Mouse (Mus musculus) heart, embryonic 12.5 days (tissue): Measurements from ENCODE around the gene Zfp574. TPM values are rescaled to one million over a fixed set of nuclear protein-coding genes. Genes with fewer than 3 reads are reported as not detected.

Experiments
- ATAC-seq: fragments of 200-750 bp; cut with Nextera tagmentation; 2 replicates; pipeline ENCODE4 v1.8.0; 2017; ENCODE audit warnings: moderate TSS enrichment, moderate library complexity; ENCODE audit not compliant: insufficient number of reproducible peaks, low FRiP score
- H3K27ac ChIP-seq: fragments of 300-500 bp; sonication (generic); 2 replicates; pipeline ENCODE4 v1.5.1; 2016; ENCODE audit warnings: mild to moderate bottlenecking, moderate library complexity; ENCODE audit not compliant: poor library complexity, severe bottlenecking
- H3K27me3 ChIP-seq: fragments of 300-500 bp; sonication (generic); replicated peaks from 2 replicates; pipeline ENCODE4 v1.6.1; 2016; ENCODE audit warnings: mild to moderate bottlenecking, moderate library complexity
- H3K36me3 ChIP-seq: fragments of 300-500 bp; sonication (generic); 2 replicates; pipeline ENCODE4 v1.6.1; 2016; ENCODE audit warnings: mild to moderate bottlenecking, moderate library complexity
- H3K4me1 ChIP-seq: fragments of 300-500 bp; sonication (generic); replicated peaks from 2 replicates; pipeline ENCODE4 v1.6.1; 2016; ENCODE audit warnings: mild to moderate bottlenecking
- H3K4me2 ChIP-seq: fragments of 300-500 bp; sonication (generic); 2 replicates; pipeline ENCODE4 v1.6.1; 2016; ENCODE audit warnings: mild to moderate bottlenecking, moderate library complexity
- H3K4me3 ChIP-seq: fragments of 300-500 bp; sonication (generic); 2 replicates; pipeline ENCODE4 v1.5.1; 2016; ENCODE audit warnings: mild to moderate bottlenecking
- H3K9ac ChIP-seq: fragments of 300-500 bp; sonication (generic); 2 replicates; pipeline ENCODE4 v1.6.1; 2016; ENCODE audit warnings: mild to moderate bottlenecking, moderate library complexity
- H3K9me3 ChIP-seq: fragments of 300-500 bp; sonication (generic); replicated peaks from 2 replicates; pipeline ENCODE4 v1.6.1; 2016; ENCODE audit warnings: mild to moderate bottlenecking, moderate library complexity
- WGBS: fragments of 180-500 bp; shearing (Covaris S2); methylation state at CpG from one replicate; pipeline ENCODE4 v1.1.7; 2016; 5-methylcytosine and 5-hydroxymethylcytosine counted together
- polyA plus RNA-seq: library from polyadenylated mRNA; unstranded; fragments of >200 nt; fragmentation: Nextera tagmentation; extraction: Ambion mirVana; gene quantifications from 2 replicates; pipeline ENCODE4 v1.2.1, GENCODE M21; 2016

The Zfp574 gene
- polyA plus RNA-seq, 1 experiment from 2014 or later, result 24.5 TPM

DNA sequence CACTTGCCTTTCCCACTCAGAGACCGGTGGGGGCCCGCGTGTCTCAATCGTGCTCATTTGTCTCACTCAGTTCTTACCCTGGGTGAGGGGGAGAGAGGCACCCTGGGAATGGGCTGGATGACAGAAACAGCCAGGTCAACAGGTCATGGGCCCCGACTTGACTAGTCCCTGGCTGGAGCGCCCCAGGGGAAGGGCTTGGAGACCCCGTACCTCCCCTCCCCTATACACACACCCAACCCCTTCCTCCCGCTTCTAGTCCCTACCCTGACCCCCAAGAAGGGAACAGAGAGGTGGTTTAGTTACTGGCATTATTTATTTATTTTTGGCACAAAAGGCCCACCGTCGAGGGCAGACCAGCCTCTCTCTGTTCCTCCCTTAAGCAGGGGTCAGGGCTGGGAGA lies 16.2 kb downstream of the Zfp574 start:
- no peak overlapping the region for H3K4me2 ChIP-seq
- no peak for ATAC-seq
- 21% methylated on average over 10 of the region's 10 CpGs for WGBS

DNA sequence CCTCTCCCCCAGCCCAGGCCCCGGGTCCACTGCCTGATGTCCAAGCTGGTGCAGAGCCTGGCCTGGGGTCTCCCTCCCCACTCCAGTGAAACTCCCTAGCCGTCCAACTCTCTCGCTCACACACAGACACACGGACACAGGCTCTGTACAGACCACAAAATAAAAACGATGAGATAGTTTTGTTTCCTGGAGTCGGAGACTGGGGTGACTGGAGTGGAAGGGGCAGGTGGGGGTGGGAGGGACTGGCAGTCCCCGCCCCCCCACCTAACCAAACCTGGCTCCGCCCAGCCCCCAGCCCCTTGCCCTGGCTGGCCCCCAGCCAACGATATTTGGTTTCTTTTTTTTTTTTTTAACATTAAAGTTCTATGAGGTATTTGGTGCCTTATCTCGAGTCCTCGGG lies 16.6 kb downstream of the Zfp574 start:
- Histone ChIP-seq H3K4me3 (no peak overlapping the region), H3K36me3 (peaks cover 16% of the 10 kb centered on the region), H3K9me3 (no peaks in the 10 kb centered on the region), H3K9ac (peak overlapping the region; percentile 31; the same call in 1 of the 2 replicates), H3K27me3 (peaks cover 17% of the 10 kb centered on the region), H3K4me1 (peaks cover 28% of the 10 kb centered on the region), H3K27ac (no peak overlapping the region), H3K4me2 (no peak overlapping the region)
- WGBS, result 33% methylated on average over 11 of the region's 11 CpGs
- ATAC-seq, result no peak

More for the DNA sequence above, 16.2 kb downstream of the Zfp574 start:
- H3K27ac ChIP-seq, result no peak overlapping the region
- no peak overlapping the region for H3K9ac ChIP-seq
- H3K4me3 ChIP-seq, result no peak overlapping the region
- H3K27me3 ChIP-seq, result peaks cover 17% of the 10 kb centered on the region
- peaks cover 21% of the 10 kb centered on the region for H3K36me3 ChIP-seq
- H3K4me1 ChIP-seq, result peaks cover 28% of the 10 kb centered on the region
- no peaks in the 10 kb centered on the region for H3K9me3 ChIP-seq

DNA sequence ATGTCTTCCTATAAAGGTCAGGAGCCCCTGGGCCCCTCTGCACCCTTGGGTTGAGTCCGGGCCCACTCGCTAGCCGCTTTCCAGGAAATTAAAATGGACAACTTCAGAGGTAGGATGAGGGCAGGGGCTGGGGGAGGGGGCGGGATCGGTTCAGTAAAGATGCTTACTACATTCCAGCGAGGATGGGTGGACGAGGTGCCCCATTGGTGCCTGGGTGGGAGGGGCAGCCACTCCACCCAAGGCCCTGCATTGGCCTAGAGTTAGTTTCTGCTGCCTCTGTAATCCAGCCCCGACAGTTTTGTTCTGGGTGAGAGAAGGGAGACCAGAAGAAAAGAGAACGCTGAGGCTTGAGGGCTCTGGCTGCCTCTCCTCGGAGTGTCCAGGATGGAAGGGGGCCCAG lies 17.5 kb downstream of the Zfp574 start:
- no peak overlapping the region for H3K4me2 ChIP-seq
- peaks cover 21% of the 10 kb centered on the region for H3K27me3 ChIP-seq
- peaks cover 7% of the 10 kb centered on the region for H3K36me3 ChIP-seq
- ATAC-seq, result no peak
- 38% methylated on average over 10 of the region's 10 CpGs for WGBS
- no peak overlapping the region for H3K4me3 ChIP-seq
- no peak overlapping the region for H3K9ac ChIP-seq
- H3K27ac ChIP-seq, result no peak overlapping the region
- H3K4me1 ChIP-seq, result peaks cover 24% of the 10 kb centered on the region
- H3K9me3 ChIP-seq, result no peaks in the 10 kb centered on the region

DNA sequence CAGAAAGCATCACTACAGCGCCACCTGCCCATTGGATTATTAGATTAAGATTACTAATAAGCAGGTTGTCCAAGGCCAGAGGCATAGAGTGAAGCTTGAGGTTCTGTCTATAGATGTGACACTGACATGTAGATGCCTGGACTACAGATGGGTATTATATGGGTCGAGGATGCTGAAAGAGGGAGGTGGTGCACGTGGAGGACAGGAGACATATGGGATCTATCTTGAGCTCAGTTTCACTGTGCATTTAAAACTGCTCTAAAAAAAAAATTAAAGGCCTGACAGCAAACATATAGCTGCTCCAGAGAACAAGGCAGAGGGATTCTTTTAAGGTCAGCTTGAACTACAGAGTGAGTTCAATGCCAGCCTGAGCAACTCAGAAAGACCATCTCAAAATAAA lies 25.8 kb downstream of the Zfp574 start:
- no peak overlapping the region for H3K4me2 ChIP-seq
- H3K27me3 ChIP-seq, result peaks cover 45% of the 10 kb centered on the region
- no peak overlapping the region for H3K4me3 ChIP-seq
- H3K36me3 ChIP-seq, result no peaks in the 10 kb centered on the region
- H3K9me3 ChIP-seq, result no peaks in the 10 kb centered on the region
- no peak overlapping the region for H3K9ac ChIP-seq
- no peak overlapping the region for H3K27ac ChIP-seq
- ATAC-seq, result no peak
- peaks cover 3% of the 10 kb centered on the region for H3K4me1 ChIP-seq
- 65% methylated on average over 3 of the region's 3 CpGs for WGBS

DNA sequence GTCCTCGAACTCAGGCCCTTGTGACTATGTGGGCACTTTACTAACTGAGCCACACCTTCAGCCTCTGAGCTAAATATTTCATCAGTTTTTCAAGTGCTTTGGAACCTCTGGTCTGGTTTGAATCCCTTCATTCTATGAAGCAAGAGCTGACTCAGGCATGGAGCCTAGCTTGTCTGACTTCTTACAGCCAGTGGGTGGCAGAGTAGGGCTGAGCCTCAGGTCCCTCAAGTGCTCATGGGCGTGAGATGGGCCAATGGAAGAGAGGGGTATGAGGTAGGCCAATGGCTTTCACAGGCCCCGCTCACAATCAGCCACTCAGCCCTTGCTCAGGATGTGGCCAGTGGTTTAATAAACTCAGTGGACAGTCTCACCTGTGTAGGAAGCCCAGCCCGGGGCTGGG lies 27.2 kb downstream of the Zfp574 start:
- WGBS, result 44% methylated on average over 4 of the region's 4 CpGs
- no peaks in the 10 kb centered on the region for H3K9me3 ChIP-seq

DNA sequence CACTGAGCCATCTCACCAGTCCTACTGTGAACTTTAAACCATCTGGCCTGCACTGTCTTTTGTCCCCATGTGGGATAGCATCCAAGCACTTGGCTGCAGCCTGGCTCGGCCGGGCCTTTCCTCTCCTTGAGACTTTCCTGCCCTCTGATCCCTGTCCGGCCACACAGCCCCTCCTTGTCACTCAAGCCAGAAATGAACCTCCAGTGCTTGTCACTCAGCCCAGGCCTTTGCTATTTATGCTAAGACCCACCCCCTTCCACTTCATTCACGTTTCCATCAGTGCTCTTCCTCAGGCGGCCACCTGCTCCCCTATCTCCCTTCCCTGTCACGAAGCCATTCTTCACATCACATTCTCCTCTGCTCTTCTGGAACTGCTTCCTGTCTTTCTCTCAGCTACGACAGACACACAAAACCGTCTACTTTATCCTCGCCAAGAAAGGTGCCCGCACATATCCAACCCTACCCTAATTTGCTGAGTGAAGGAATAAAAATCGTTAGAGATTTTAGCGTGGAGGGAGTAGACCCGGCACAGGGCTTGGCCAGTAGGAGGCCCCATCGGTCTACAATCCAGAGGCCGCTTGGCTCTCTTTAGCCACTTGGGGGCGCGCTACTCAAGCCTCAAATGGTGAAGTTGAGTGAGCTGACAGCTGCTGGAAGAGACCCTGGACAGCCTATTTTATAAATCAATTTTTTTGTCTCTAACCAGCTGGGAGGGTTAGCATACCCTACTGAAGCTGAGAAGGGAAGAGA lies 33.2 kb downstream of the Zfp574 start:
- Histone ChIP-seq H3K4me3 (no peak overlapping the region), H3K9ac (no peak overlapping the region), H3K4me2 (0 out of 2 replicates have a peak overlapping the region, but pooled peaks have one; percentile 23), H3K27me3 (no peaks in the 10 kb centered on the region), H3K9me3 (no peaks in the 10 kb centered on the region), H3K27ac (no peak overlapping the region), H3K36me3 (no peaks in the 10 kb centered on the region), H3K4me1 (peaks cover 24% of the 10 kb centered on the region)
- 13% methylated on average over 17 of the region's 17 CpGs for WGBS
- ATAC-seq, result no peak

More for the DNA sequence above, 27.2 kb downstream of the Zfp574 start:
- Histone ChIP-seq H3K36me3 (no peaks in the 10 kb centered on the region), H3K4me2 (no peak overlapping the region), H3K27me3 (peaks cover 38% of the 10 kb centered on the region), H3K9ac (no peak overlapping the region), H3K4me1 (no peaks in the 10 kb centered on the region), H3K4me3 (no peak overlapping the region), H3K27ac (no peak overlapping the region)
- no peak; the same call in 1 of the 2 replicates for ATAC-seq

DNA sequence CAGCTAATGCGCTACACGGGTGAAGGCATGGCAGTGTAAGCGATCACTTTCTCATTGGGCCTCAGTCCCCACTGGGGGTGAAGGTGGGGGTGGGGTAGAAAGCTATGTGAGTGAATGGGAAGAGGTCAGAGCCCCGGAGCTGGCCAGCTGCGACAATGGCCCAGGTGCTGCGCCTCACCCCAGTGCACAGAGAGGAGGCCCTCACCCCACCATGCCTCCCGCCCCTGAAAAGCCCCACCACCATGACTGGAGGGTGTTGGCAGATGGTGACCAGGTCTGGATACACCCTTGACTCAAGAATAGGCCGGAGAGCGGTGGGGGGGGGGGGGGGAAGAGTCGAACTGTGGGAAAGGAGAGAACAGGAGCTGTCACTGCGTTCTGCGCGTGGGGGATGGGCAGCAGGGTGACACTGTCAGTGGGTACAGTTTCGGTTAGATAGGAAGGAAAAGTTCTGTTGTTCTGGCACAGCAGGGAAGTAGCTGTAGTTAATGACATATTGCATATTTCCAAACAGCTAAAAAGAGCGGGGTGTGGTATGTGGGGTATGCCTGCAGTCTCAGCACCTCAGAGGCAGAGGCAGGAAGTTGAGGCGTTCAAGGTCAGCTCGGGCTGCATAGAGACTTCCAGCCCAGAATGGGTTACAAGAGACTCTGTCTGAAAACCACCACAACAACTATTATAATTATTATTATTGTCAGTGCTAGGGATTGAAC lies 34.6 kb downstream of the Zfp574 start:
- H3K27ac ChIP-seq, result peak overlapping the region; percentile 29
- peak overlapping the region; percentile 32 for H3K4me2 ChIP-seq
- 24% methylated on average over 17 of the region's 17 CpGs for WGBS
- H3K9ac ChIP-seq, result no peak overlapping the region
- no peaks in the 10 kb centered on the region for H3K9me3 ChIP-seq
- peaks cover 25% of the 10 kb centered on the region for H3K4me1 ChIP-seq
- no peaks in the 10 kb centered on the region for H3K27me3 ChIP-seq
- no peak overlapping the region for H3K4me3 ChIP-seq
- H3K36me3 ChIP-seq, result no peaks in the 10 kb centered on the region
- ATAC-seq, result peak; percentile 44

DNA sequence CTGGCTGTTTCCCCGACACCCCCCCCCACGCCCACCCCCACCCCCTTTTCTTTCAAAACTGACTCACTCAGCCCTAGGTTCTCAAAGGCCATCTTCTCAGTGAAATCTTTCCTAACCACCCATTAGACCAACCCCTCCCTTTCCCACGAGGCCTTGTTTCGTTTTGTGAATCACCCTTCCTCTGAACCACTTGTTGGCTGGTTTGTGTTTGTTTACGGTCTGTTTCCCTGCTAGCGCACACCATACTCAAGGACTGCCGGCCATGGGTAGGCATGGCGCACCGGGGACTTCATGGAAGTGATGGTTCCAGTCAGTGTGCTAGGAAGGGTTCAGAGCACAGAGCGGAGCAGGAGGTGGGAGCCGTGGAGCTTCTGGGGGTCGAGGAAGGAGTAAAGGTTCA lies 37.0 kb downstream of the Zfp574 start:
- Histone ChIP-seq H3K4me2 (no peak overlapping the region), H3K27ac (no peak overlapping the region), H3K9ac (no peak overlapping the region), H3K27me3 (0 out of 2 replicates have a peak, but pooled peaks cover 2% of the 10 kb centered on the region), H3K4me3 (no peak overlapping the region), H3K9me3 (no peaks in the 10 kb centered on the region), H3K4me1 (peaks cover 25% of the 10 kb centered on the region), H3K36me3 (no peaks in the 10 kb centered on the region)
- no peak for ATAC-seq
- WGBS, result 81% methylated on average over 12 of the region's 12 CpGs

DNA sequence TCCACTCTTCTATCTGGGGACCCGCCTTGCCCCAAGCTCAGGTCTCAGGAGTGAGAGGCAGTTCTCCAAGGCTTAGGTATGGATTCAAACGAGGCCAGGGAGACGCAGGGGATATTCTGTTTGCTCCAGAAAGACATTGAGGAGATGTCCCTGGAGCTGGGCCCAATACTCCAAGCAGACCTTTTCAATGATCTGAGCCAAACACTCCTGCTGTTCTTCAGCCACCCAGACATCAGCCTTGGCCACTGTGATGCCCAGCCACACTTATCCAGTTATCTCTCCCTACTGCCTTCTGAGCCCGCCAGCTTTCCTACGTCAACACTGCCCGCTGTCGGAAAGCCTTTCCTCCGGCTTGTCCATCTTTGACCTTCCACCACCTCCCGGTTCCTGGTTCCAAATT lies 38.0 kb downstream of the Zfp574 start:
- WGBS, result 52% methylated on average over 9 of the region's 9 CpGs
- no peaks in the 10 kb centered on the region for H3K9me3 ChIP-seq
- peaks cover 8% of the 10 kb centered on the region for H3K27me3 ChIP-seq
- ATAC-seq, result no peak
- H3K36me3 ChIP-seq, result no peaks in the 10 kb centered on the region
- peaks cover 26% of the 10 kb centered on the region for H3K4me1 ChIP-seq
- no peak overlapping the region for H3K27ac ChIP-seq
- no peak overlapping the region for H3K4me3 ChIP-seq
- H3K9ac ChIP-seq, result no peak overlapping the region
- H3K4me2 ChIP-seq, result no peak overlapping the region

DNA sequence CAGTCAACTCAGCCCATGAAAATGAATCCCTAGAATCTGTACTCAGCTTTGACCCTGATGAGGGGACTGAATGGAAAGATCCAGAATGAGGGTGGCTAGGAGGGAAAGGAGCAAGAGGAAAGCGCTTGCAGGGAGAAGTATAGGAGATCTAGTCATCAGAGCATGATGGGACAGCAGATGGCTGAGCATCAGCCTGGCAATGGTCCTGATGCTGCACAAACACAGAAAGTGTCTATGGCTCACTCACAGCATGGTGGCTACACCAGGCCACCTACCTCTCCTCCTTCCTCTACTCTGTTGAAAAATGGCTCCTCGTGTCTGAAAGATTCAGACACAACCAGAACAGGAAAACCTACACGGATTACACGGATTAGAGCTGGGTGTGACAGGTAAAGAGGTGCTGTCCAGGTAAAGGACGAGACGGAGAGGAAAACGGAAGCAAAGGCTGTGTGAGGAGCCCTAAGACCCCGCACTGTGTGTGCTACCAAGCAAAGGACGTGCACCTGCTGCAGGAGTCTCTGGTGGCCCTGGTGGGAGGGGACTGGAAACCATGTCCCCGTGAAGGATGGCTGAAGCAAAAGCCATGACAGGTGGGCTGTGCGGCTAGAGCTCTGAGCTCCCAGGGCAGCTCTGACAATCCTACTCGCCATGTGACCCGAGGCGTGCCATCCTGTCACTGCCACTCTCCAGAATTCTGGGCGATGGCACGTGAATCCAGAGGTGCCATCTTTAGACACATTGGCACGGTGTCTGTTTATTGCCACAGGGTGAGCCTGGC lies 40.0 kb downstream of the Zfp574 start:
- H3K9me3 ChIP-seq, result no peaks in the 10 kb centered on the region
- no peak overlapping the region for H3K4me3 ChIP-seq
- no peak overlapping the region for H3K27ac ChIP-seq
- H3K27me3 ChIP-seq, result peaks cover 24% of the 10 kb centered on the region
- no peaks in the 10 kb centered on the region for H3K36me3 ChIP-seq
- 83% methylated on average over 17 of the region's 17 CpGs for WGBS
- H3K4me2 ChIP-seq, result no peak overlapping the region
- no peak overlapping the region for H3K9ac ChIP-seq
- peaks cover 20% of the 10 kb centered on the region for H3K4me1 ChIP-seq
- ATAC-seq, result no peak
